Mouse (Mus musculus): ENCODE measurements around the gene Tex13c3. TPM values are rescaled to one million over a fixed set of nuclear protein-coding genes. Genes with fewer than 3 reads are reported as not detected.

Tex13c3 gene
- not detected for polyA plus RNA-seq (2015; fragmentation: Illumina TruSeq; extraction: RNeasy Lipid Tissue Mini Kit (QIAGEN cat#74804); ENCODE audit: low read depth, low replicate concordance)

GRCm38 (mm10) chrX:19481219-19481618, at the start of gene Tex13c3:
Gene Tex13c3 (minus strand): TSS chrX:19481319.

Data from brain, adult 10 weeks (tissue).